Mouse (Mus musculus) olfactory bulb, adult 2 months (tissue): Measurements from ENCODE around the gene Chil5. TPM values are rescaled to one million over a fixed set of nuclear protein-coding genes. Genes with fewer than 3 reads are reported as not detected.
"Not testable (repeated sequence)": the region's sequence is repeated elsewhere in the genome, so short reads cannot be mapped to it uniquely, and the experiment has no call there.

Experiments used
- H3K27ac ChIP-seq: fragments of 200-500 bp; 2 replicates; pipeline ENCODE4 v1.5.1; 2012; ENCODE audit warnings: low read depth, low read length; ENCODE audit not compliant: insufficient read depth
- H3K4me1 ChIP-seq: fragments of 200-500 bp; 2 replicates; pipeline ENCODE4 v1.6.1; 2012; ENCODE audit warnings: low read length; ENCODE audit not compliant: control insufficient read depth, insufficient read depth
- H3K4me3 ChIP-seq: fragments of 200-500 bp; 2 replicates; pipeline ENCODE4 v1.5.1; 2012; ENCODE audit warnings: mild to moderate bottlenecking, low read depth, low read length, moderate library complexity; ENCODE audit not compliant: insufficient read depth
- CTCF ChIP-seq: fragments of 200-500 bp; IDR thresholded peaks from 2 replicates; pipeline ENCODE4 v1.5.1; 2012; ENCODE audit warnings: low read depth, mild to moderate bottlenecking, low read length, moderate library complexity; ENCODE audit not compliant: insufficient read depth
- POLR2A ChIP-seq: fragments of 200-500 bp; IDR thresholded peaks from 2 replicates; pipeline ENCODE4 v1.6.1; 2012; ENCODE audit warnings: mild to moderate bottlenecking, low read depth, low read length, moderate library complexity; ENCODE audit not compliant: insufficient read depth
- WGBS: fragments of 180-500 bp; shearing (Covaris S2); methylation state at CpG from one replicate; pipeline ENCODE4 v1.1.7; 2018; 5-methylcytosine and 5-hydroxymethylcytosine counted together
- polyA plus RNA-seq: library from polyadenylated mRNA; stranded (reverse); fragments of >200 nt; gene quantifications from 2 replicates; pipeline ENCODE4 v1.2.4, GENCODE M21; 2012; ENCODE audit warnings: low replicate concordance; ENCODE audit not compliant: missing spikeins, insufficient read depth, insufficient read length

Chil5 gene
- not detected in 2 replicates for polyA plus RNA-seq

DNA sequence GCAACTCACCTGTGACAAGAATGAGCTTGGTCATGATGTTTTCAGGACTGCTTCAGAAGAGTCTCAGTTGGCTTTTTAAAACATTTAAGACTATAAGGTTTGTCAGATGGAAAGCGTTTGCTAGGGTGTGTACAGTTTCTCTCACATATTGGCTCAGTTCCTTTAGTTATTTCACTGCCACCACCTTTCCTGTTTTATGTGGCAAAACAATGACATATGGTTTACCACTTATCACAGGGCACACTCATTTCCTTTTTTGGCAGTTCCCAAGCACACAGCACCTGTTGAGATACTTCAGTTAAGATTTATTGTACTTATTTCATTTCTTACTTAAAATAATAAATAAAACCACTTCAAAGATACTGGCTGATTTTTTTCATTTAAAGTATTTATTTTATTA, at the start of gene Chil5:
Chil5 (minus strand) TSS at position 34 of the 400 bp plus-strand sequence.
- no peak within 1 kb of the TSS for H3K27ac ChIP-seq
- TF ChIP-seq CTCF, result no peak
- no peak for TF ChIP-seq POLR2A
- WGBS, result 98% methylated on average over 1 of the region's 1 CpGs
- H3K4me1 ChIP-seq, result no peaks in the 10 kb centered on the region
- no peak within 1 kb of the TSS for H3K4me3 ChIP-seq

DNA sequence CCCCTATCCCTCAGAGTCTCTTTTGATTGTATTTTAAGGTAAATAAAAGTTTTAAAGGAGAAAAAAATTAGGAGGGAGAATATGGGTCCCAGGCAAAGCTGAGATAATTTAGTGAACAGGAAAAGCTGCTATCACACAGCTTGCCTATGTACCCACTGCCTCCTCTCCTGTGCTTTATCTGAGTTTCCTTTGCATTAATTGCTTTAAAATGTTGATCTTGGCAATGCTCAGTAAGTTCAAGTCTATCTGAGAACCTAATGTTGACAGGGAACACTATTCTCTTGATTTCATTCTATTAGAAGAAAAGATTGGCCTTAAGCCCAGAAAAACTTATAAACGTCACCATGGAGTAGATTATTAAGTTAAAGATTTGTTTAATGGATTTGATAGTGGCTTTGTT, 42.2 kb upstream of the Chil5 start:
- TF ChIP-seq POLR2A (no peak), CTCF (no peak)
- 46% methylated on average over 1 of the region's 1 CpGs for WGBS
- Histone ChIP-seq H3K27ac (no peak overlapping the region), H3K4me1 (no peaks in the 10 kb centered on the region), H3K4me3 (no peak overlapping the region)

DNA sequence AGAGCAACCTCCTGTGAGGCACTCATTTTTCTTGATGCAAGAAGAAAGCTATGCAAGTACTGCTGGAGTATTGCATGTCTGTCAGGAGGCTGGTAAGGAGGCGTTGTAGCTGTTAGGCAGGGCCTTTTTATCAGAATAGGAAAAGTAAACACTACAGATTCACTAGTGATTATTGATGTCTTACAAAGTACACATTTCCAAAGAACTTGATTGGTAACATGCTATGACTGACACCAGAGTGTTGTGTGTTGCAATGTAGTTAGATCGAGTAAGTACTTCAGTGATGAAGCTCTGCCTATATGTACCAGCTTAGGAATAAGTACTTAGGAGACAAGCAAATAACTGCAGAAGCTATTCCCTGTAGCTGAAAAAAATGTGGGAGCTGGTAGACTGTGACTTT, 38.4 kb upstream of the Chil5 start:
- H3K27ac ChIP-seq, result no peak overlapping the region
- no peaks in the 10 kb centered on the region for H3K4me1 ChIP-seq
- 84% methylated on average over 2 of the region's 2 CpGs for WGBS
- TF ChIP-seq POLR2A, result no peak
- no peak overlapping the region for H3K4me3 ChIP-seq

DNA sequence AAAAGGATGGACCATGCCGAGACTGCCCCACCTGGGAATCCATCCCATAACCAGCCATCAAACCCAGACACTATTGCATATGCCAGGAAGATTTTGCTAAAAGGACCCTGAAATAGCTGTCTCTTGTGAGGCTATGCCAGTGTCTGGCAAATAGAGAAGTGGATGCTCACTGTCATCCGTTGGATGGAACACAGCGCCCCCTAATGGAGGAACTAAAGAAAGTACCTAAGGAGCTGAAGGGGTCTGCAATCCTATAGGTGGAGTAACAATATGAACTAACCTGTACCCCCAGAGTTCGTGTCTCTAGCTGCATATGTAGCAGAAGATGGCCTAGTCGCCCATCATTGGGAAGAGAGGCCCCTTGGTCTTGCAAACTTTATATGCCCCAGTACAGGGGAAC, 35.1 kb upstream of the Chil5 start:
- not testable (repeated sequence) for H3K4me1 ChIP-seq, H3K4me3 ChIP-seq, H3K27ac ChIP-seq
- WGBS, result 49% methylated on average over 5 of the region's 5 CpGs

DNA sequence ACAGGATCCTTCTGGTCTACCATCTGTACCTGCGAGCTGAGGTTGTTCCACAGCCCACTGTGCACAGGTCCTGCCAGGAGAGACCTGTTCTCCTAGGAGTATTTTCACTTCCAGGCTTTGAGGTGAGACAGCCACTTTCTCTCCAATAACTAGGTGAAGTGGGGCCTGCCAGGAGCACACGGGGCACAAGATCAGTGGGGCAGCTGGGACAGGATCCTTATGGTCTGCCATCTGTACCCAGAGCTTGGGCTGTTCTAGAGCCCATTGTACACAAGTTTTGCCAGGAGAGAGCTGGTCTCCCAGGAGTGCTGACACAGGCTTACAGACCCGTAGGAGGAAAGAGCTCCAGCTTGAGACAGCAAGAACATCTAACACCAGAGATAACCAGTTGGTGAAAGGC, 25.4 kb upstream of the Chil5 start:
- WGBS, result 81% methylated on average over 3 of the region's 3 CpGs
- Histone ChIP-seq H3K4me3 (no peak overlapping the region), H3K4me1 (no peaks in the 10 kb centered on the region), H3K27ac (no peak overlapping the region)
- no peak for TF ChIP-seq POLR2A
- TF ChIP-seq CTCF, result no peak

DNA sequence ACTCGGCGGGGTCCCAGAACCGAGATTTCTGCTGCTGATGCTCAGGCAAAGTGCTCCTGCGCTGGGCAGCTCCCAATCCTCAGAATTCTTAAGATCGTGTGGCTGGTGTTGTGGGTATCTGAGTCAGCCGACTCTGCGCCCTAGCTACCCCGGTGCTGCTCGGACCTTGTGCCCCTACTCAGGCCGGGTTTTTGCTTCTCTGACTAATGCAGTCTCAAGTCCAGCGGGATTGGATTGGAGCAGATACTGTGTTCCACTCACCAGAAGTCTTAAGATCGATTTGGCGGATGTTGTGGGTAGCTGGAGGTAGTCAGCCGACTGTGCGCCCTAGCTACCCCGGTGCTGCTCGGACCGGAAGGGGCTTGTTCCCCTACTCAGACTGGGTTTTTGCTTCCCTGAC, 19.3 kb upstream of the Chil5 start:
- no peak overlapping the region for H3K27ac ChIP-seq
- 78% methylated on average over 18 of the region's 18 CpGs for WGBS
- H3K4me3 ChIP-seq, result no peak overlapping the region
- TF ChIP-seq POLR2A, result no peak
- TF ChIP-seq CTCF, result no peak
- no peaks in the 10 kb centered on the region for H3K4me1 ChIP-seq

DNA sequence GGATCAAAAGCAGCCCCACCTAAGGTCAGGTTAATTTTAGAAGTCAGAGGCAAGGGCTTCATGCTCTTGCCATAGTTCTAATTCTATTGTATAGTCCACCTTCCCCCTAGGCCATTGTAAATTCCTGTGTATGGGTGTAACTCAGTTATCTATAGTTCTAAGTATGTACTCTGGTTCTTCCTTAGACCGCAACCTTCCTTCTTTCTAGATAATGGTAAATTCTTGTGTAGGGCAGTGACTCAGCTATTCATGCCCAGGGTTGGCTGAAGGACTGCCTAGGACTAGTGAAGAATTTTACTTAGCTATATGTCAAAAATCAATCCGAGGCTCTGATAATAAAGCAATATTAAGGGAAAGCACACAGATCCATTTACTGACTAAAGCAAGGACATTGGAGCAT, 7.7 kb upstream of the Chil5 start:
- no peaks in the 10 kb centered on the region for H3K4me1 ChIP-seq
- H3K4me3 ChIP-seq, result no peak overlapping the region
- TF ChIP-seq POLR2A (no peak), CTCF (no peak)
- H3K27ac ChIP-seq, result no peak overlapping the region
- WGBS, result 90% methylated on average over 2 of the region's 2 CpGs

DNA sequence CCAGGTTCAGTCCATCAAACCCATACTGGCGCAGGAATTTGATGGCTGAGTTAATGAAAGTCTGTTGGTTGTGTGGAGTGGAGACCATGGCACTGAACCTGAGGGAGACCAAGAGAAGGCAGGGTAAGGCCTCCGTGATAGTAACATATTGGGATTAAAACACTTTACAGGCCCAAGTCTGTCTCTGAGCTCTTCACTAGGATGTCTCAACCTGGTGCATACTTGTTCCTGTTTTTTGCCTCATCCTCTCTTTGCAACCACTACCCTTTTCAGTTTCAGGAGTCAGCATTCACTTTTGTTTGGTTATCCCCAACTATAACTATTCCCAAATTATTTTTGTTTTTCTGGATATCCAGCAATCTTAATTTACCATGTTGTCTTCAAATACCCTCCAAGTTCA, 8.5 kb downstream of the Chil5 start:
- Histone ChIP-seq H3K4me3 (no peak overlapping the region), H3K27ac (no peak overlapping the region), H3K4me1 (no peaks in the 10 kb centered on the region)
- TF ChIP-seq POLR2A, result no peak
- no peak for TF ChIP-seq CTCF
- 98% methylated on average over 2 of the region's 2 CpGs for WGBS

DNA sequence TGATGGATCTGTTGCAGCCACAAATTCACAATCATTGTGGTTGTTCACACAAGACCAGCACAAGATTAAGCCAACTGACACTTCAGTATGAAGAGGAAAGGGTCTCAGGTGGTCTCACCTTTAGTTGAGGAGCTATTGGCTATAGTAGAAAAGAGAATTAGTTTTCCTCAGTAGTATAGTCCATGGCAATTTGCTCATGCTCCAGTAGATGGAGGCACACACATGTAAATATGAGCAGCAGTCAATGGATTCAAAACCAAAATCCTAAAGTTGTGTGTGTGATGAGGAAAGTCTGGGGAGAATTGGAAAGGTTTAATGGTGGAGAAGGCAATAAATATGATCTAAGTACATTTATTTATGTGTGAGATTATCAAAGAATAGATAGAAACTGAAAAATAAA, 10.8 kb downstream of the Chil5 start:
- TF ChIP-seq CTCF, result no peak
- TF ChIP-seq POLR2A, result no peak
- H3K4me3 ChIP-seq, result no peak overlapping the region
- no peak overlapping the region for H3K27ac ChIP-seq
- H3K4me1 ChIP-seq, result no peaks in the 10 kb centered on the region

DNA sequence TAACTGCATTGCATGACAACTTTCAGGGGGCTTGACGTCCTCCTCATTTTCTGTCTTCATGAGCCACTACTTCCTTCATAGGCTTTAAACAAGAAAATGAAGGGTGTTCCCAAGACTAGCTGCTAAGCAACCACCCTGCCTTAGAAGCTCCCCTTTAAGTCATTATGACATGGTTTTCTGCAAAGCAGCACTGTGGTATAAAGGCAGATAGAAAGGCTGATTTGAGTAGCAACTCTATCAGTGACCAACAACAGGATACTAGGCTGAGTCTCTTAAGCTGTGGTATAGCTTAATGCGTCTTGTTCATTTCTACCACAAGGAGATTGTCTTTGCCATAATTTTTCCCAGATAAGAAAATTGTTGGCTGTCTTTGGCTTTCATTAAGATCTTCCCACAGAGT, 18.1 kb downstream of the Chil5 start, which contains the start of gene Pifo:
Pifo (minus strand) TSS at position 101 of the 400 bp plus-strand sequence.
- TF ChIP-seq POLR2A (no peak), CTCF (no peak)
- H3K4me1 ChIP-seq, result no peaks in the 10 kb centered on the region
- no peak within 1 kb of the TSS for H3K27ac ChIP-seq
- no peak within 1 kb of the TSS for H3K4me3 ChIP-seq
- WGBS, result 80% methylated on average over 2 of the region's 2 CpGs

DNA sequence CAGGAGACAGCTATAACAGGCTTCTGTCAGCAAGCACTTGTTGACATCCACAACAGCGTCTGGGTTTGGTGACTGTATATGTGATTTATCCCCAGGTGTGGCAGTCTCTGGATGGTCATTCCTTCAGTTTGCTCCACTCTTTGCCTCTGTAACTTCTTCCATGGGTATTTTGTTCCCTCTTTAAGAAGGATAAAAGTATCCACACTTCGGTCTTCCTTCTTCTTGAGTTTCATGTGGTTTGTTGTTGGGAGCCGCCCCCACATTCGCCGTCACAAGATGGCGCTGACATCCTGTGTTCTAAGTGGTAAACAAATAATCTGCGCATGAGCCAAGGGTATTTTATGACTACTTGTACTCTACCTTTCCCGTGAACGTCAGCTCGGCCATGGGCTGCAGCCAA, 29.3 kb downstream of the Chil5 start:
- H3K27ac ChIP-seq, H3K4me3 ChIP-seq, H3K4me1 ChIP-seq: not testable (repeated sequence)
- WGBS, result 71% methylated on average over 10 of the region's 10 CpGs
